Mouse (Mus musculus): ENCODE measurements around the gene Glyatl3.

DNA sequence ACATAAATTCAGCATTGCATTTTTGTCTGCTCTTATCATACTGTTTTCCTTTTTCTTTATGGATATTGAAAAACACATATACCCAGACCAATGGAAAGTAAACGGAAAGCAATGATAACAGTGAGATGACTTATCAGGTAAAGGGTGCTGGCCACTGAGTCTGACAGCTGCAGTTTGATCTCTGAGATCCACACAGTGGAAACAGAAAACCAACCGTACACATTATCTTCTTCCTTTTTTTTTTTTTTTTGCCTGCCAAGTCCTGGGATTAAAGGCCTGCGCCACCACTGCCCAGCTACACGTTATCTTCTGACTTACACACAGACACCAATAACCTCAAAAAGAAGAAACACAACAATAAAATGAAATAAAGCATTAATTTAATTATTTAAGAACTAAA, 10.8 kb downstream of the Glyatl3 start:
- TF ChIP-seq POLR2A (IDR thresholded peaks at IDR 0.05; ENCODE audit: low read depth, low read length) (no peak), CTCF (IDR thresholded peaks at IDR 0.05; ENCODE audit: extremely low read depth, insufficient read length, insufficient replicate concordance, low read depth, low read length) (no peak)
